Mouse (Mus musculus) splenic B cell, adult 2 months (primary cell): ENCODE data around the gene Ano9.

ENCODE experiments used
- DNase-seq: peaks from one replicate; pipeline ENCODE4 v3.0.0-alpha.2; 2011; ENCODE audit warnings: low read depth, low spot score
- H3K27me3 ChIP-seq: 2 replicates; pipeline ENCODE4 v1.6.1; 2012; ENCODE audit warnings: mild to moderate bottlenecking, low read length, moderate library complexity, mixed read lengths; ENCODE audit not compliant: control insufficient read depth, poor library complexity, insufficient read depth, severe bottlenecking
- H3K36me3 ChIP-seq: 2 replicates; pipeline ENCODE4 v1.6.1; 2012; ENCODE audit warnings: mild to moderate bottlenecking, low read length, moderate library complexity, mixed read lengths; ENCODE audit not compliant: control insufficient read depth, poor library complexity, insufficient read depth, severe bottlenecking

The Ano9 gene

DNA sequence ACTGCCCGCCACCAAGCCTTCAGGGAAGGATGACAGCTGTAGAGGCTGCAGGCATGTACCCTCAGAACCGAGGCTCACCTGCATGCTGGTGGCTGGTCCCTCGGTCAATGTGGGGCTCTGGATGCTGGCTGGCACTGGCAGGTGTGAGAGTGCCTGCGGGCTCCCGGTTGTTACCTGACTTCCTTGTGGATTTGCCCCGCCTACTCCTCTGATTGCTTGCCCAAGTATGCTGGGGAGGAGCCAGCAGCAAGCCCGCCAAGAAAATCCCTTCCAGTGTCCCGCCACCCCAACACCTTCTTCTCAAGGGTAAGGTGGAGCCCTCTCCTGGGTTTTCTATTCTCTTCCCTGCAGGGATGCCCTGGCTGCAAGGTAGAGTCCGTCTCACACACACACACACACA lies at the start of gene Ano9:
Ano9 (minus strand) TSS at position 171 of the 400 bp plus-strand sequence.
- Histone ChIP-seq H3K27me3 (no peaks in the 10 kb centered on the region), H3K36me3 (no peaks in the 10 kb centered on the region)
- DNase-seq: no peak

DNA sequence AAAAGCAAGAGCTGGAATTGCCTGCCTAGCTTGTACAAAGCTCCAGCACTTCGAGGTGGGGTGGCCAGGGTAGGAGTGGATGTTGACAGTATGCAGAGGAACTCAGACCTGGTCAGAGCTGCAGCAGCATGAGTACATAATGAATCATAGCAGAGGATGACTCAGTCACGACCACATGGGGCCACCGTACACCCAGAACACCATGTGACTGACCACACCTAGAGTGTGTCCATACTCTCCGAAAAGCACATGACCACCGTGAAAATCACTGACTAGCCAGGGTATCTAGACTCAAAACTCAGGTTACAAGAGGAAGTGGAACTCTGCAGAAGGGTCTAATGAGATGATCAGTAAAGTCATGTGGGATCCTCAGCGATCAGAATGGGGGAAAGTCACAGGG lies 47.2 kb upstream of the Ano9 start:
- Histone ChIP-seq H3K36me3 (peaks cover 7% of the 10 kb centered on the region), H3K27me3 (no peaks in the 10 kb centered on the region)
- peak; percentile 11 for DNase-seq

GRCm38 (mm10) chr7:141164397-141164796 lies 46.8 kb upstream of the Ano9 start:
- Histone ChIP-seq H3K27me3 (no peaks in the 10 kb centered on the region), H3K36me3 (peaks cover 7% of the 10 kb centered on the region)
- DNase-seq: no peak

DNA sequence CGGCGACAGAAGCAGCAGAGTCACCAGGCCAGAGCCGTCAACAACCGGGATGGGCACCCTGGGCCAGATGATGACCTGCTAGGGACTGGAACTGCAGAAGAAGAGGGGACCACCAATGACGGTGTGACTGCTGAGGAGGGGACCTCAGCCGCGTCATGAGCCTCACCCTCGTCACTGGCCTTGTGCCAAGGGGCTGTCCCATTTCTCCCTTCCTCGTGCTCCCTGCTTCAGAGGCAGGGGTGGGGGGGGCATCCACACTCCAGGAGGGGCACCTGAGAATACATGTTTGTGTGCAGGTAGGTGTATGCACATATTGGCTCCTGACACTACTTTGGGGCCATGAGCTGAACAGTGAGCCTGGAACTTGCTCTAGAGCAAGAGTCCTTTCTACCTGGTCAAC lies 37.8 kb upstream of the Ano9 start:
- no peaks in the 10 kb centered on the region for H3K36me3 ChIP-seq
- no peaks in the 10 kb centered on the region for H3K27me3 ChIP-seq
- DNase-seq: no peak

DNA sequence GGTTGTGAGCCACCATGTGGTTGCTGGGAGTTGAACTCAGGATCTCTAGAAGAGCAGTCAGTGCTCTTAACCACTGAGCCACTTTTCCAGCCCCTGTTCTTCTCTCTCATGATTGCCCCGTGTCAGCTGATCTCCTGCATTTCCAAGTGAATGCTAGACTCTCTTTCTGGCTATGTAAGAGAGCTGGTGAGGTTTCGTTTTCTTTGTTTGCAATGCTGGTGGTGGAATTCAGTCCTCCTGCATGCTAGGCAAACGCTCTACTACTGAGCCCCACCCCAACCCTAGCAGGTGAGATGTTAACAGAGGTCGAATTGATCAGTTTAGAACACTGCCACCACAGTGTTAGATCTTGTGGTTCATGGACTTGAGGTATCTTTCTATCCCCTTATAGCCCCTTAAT lies 31.0 kb upstream of the Ano9 start:
- DNase-seq: no peak
- no peaks in the 10 kb centered on the region for H3K27me3 ChIP-seq
- H3K36me3 ChIP-seq: no peaks in the 10 kb centered on the region

DNA sequence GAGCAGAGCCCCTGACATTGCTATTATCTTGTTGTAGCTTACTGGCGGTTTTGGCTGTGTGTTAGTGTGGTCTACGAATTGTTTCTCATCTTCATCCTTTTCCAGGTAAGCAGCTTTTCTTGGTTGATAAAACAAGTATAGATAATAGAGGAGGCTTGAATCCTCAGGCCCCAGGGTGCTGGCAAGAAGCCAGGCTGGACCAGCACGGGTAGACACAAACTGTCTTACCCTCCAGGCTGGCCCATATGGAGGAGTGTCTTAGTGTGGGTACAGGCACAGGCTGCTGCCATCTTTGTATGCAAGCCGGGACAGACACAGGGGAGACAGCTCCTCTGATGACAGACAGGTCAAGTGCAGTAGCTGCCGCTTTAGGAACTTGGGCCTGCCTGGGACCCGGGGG lies 29.4 kb upstream of the Ano9 start:
- no peaks in the 10 kb centered on the region for H3K36me3 ChIP-seq
- no peak for DNase-seq
- H3K27me3 ChIP-seq: no peaks in the 10 kb centered on the region

DNA sequence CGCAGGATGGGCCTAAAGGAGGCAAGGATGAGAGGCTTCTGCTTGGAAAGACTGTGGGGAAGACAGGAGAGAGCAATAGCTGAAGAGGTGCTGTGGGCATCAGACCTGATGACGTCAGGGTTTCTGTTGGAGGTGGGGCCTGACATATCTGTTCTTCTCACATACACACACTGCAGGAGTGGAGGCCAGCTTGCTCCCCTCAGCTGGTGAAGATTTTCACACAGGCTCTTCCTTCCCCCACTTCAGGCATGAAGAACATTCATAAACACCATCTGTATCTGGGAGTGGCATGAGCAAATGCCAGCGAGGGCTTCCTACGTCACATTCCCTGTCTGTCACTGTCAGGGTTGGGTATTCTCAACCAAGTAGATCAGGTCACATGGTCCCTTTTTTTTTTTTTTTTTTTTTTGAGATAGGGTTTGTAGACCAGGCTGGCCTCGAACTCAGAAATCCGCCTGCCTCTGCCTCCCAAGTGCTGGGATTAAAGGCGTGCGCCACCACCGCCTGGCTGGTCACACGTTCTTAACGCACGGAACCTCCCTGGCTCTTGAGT lies 28.5 kb upstream of the Ano9 start:
- Histone ChIP-seq H3K27me3 (no peaks in the 10 kb centered on the region), H3K36me3 (no peaks in the 10 kb centered on the region)
- no peak for DNase-seq

GRCm38 (mm10) chr7:141145403-141145802 lies 27.8 kb upstream of the Ano9 start:
- Histone ChIP-seq H3K36me3 (no peaks in the 10 kb centered on the region), H3K27me3 (no peaks in the 10 kb centered on the region)
- DNase-seq: no peak

- no peak for DNase-seq
- Histone ChIP-seq H3K27me3 (no peaks in the 10 kb centered on the region), H3K36me3 (no peaks in the 10 kb centered on the region)
Measured at GRCm38 (mm10) chr7:141144650-141145049, 27.0 kb upstream of the Ano9 start.

- Histone ChIP-seq H3K36me3 (no peaks in the 10 kb centered on the region), H3K27me3 (no peaks in the 10 kb centered on the region)
- no peak for DNase-seq
Measured at GRCm38 (mm10) chr7:141143861-141144260, 26.3 kb upstream of the Ano9 start.

GRCm38 (mm10) chr7:141143112-141143511 lies 25.5 kb upstream of the Ano9 start:
- H3K27me3 ChIP-seq: no peaks in the 10 kb centered on the region
- DNase-seq: peak; percentile 68

GRCm38 (mm10) chr7:141141326-141141725 lies 23.7 kb upstream of the Ano9 start:
- DNase-seq: no peak
- Histone ChIP-seq H3K36me3 (peaks cover 2% of the 10 kb centered on the region), H3K27me3 (no peaks in the 10 kb centered on the region)

More at GRCm38 (mm10) chr7:141143112-141143511, 25.5 kb upstream of the Ano9 start:
- no peaks in the 10 kb centered on the region for H3K36me3 ChIP-seq

DNA sequence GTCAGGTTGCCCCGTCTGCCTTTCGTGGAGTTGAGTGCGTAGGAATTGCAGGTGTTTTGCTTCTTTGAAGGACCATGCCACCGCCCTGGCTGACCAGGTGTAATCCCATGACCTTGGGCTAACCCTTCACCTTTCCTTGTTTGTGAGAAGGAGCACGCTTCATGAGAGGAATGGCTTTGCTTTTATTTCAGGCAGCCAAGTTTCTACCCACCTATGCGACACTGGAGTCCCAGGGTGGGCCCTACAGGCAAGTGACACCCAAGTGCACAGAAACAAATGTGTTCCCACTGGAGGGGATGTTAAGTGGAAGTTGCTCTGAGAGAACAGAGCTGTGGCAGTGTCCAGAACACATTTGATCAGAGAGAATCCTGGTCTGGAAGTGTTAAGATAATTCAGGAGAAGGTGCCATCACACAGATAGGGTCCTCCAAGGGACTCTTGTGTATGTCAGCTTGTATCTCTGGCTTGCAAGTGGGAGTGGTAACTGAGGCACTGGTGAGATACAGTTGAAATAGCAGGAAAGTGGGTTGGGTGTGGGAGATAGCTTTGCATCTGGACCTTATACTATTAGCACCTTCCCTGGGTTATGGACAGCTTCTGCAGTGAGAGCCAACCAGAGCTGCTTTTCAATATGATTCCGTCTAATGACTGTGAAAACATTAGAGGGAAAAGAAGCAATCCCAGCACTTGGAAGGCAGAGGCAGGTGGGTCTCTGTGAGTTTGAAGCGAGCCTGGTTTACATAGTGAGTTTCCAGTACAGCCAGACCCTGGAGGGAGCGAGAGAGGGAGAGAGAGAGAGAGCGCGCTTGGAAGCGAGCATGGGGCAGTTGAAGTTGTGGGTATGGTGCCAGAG lies 14.5 kb upstream of the Ano9 start:
- Histone ChIP-seq H3K36me3 (peaks cover 2% of the 10 kb centered on the region), H3K27me3 (no peaks in the 10 kb centered on the region)
- no peak for DNase-seq

DNA sequence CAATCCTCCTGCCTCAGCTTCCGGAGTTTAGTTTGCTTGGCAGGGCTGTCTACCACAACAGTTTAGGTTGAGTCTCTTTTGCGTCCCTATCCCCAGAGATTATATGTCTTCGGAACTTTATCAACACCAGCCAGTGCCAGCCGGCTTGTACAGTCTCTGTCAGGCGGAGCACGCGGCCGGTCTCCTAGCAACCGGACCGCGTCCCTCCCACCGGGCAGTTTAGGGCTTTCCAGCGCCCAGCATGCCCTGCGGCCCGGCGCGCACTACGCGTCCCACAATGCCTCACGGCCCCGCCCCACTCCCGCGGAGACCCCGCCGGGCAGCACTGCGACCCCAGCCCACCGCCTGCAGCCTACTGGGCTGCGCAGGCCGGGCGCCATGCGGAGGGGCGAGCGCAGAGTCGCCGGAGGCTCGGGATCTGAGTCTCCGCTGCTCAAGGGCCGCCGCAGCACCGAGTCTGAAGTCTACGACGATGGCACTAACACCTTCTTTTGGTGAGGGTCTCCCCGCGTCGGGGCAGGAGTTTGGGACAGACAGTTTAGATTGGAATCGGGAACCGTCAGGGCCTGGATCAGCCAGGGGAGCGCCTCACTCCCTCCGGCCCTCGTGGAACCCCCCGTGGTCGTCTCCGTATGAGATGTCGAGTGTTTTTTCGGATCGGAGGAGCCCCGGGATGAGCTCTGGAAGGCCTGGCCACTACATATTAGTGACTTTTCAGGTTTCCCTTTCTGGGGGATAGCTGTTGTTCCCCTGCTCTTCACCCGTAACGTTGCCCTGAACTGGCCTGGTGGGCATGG lies 13.6 kb upstream of the Ano9 start:
- Histone ChIP-seq H3K36me3 (0 out of 2 replicates have a peak, but pooled peaks cover 1% of the 10 kb centered on the region), H3K27me3 (no peaks in the 10 kb centered on the region)
- peak; percentile 91 for DNase-seq

DNA sequence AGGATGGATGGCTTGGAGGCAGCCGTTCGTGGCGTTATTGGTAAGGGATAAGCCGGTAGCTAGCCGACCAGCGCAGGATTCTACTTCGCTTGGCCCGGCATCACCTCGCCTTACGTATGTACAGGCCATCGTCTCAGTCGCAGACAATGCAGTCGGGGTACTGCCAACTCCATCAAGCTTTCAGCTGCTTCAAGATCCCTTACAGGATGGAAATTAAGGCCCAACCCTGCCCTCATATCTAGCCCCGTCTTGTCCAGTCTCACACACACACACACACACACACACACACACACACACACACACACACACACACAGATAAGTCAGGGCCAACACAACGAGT lies 5.9 kb upstream of the Ano9 start:
- DNase-seq: no peak
- H3K36me3 ChIP-seq: no peaks in the 10 kb centered on the region
- H3K27me3 ChIP-seq: no peaks in the 10 kb centered on the region
